Mouse (Mus musculus) forebrain, postnatal 0 days (tissue): ENCODE data around the gene Ppp1r14c. TPM values are rescaled to one million over a fixed set of nuclear protein-coding genes. Genes with fewer than 3 reads are reported as not detected.

Source experiments
- ATAC-seq: fragments of 200-750 bp; cut with Nextera tagmentation; 2 replicates; pipeline ENCODE4 v1.8.0; 2017; ENCODE audit warnings: mild to moderate bottlenecking, moderate library complexity
- DNase-seq: peaks from one replicate; pipeline ENCODE4 v3.0.0-alpha.2; 2015
- H3K27ac ChIP-seq: fragments of 300-500 bp; sonication (generic); 2 replicates; pipeline ENCODE4 v1.5.1; 2014; ENCODE audit warnings: low read depth, mild to moderate bottlenecking, antibody characterized with exemption, low read length, moderate library complexity, mixed read lengths
- H3K27me3 ChIP-seq: fragments of 300-500 bp; sonication (generic); 2 replicates; pipeline ENCODE4 v1.6.1; 2014; ENCODE audit warnings: mild to moderate bottlenecking, low read length, mixed read lengths; ENCODE audit not compliant: insufficient read depth
- H3K36me3 ChIP-seq: fragments of 300-500 bp; sonication (generic); 2 replicates; pipeline ENCODE4 v1.6.1; 2014; ENCODE audit warnings: mild to moderate bottlenecking, moderate library complexity; ENCODE audit not compliant: insufficient read depth
- H3K4me1 ChIP-seq: fragments of 300-500 bp; sonication (generic); 2 replicates; pipeline ENCODE4 v1.6.1; 2014; ENCODE audit warnings: antibody characterized with exemption; ENCODE audit not compliant: insufficient read depth
- H3K4me2 ChIP-seq: fragments of 300-500 bp; sonication (generic); 2 replicates; pipeline ENCODE4 v1.6.1; 2014; ENCODE audit warnings: low read depth, mild to moderate bottlenecking, moderate library complexity
- H3K4me3 ChIP-seq: fragments of 300-500 bp; sonication (generic); 2 replicates; pipeline ENCODE4 v1.5.1; 2014; ENCODE audit warnings: low read depth, low read length, mixed read lengths
- H3K9ac ChIP-seq: fragments of 300-500 bp; sonication (generic); 2 replicates; pipeline ENCODE4 v1.6.1; 2014; ENCODE audit warnings: mild to moderate bottlenecking
- H3K9me3 ChIP-seq: fragments of 300-500 bp; sonication (generic); 2 replicates; pipeline ENCODE4 v1.6.1; 2016; ENCODE audit warnings: low read length
- CTCF ChIP-seq: sonication (generic); IDR thresholded peaks from 2 replicates; pipeline ENCODE4 v1.5.1; 2016; ENCODE audit warnings: antibody characterized with exemption, control low read depth, low read depth
- WGBS: fragments of 180-500 bp; shearing (Covaris S2); extraction: QIAGEN DNeasy Blood & Tissue Kit; methylation state at CpG from one replicate; pipeline ENCODE4 v1.1.7; 2014; 5-methylcytosine and 5-hydroxymethylcytosine counted together
- polyA plus RNA-seq: library from polyadenylated mRNA; unstranded; fragments of >200 nt; fragmentation: Nextera tagmentation; extraction: Ambion mirVana; gene quantifications from 2 replicates; pipeline ENCODE4 v1.2.1, GENCODE M21; 2015
- total RNA-seq: library from RNA; depleted of rRNA; stranded (reverse); fragments of >200 nt; gene quantifications from 2 replicates; pipeline ENCODE4 v1.2.3, GENCODE M21; 2014

The Ppp1r14c gene
- total and polyA plus RNA-seq, 2 experiments from 2014 or later = 81.4 to 101 TPM

- H3K4me2 ChIP-seq = no peak overlapping the region
- DNase-seq (peak; percentile 79), ATAC-seq (peak; percentile 51)
- no peak overlapping the region for H3K27ac ChIP-seq
- no peaks in the 10 kb centered on the region for H3K27me3 ChIP-seq
- no peak overlapping the region for H3K4me3 ChIP-seq
- no peak overlapping the region for H3K9ac ChIP-seq
- 37% methylated on average over 8 of the region's 8 CpGs for WGBS
- no peak for TF ChIP-seq CTCF
- no peaks in the 10 kb centered on the region for H3K9me3 ChIP-seq
- 0 out of 2 replicates have a peak, but pooled peaks cover 4% of the 10 kb centered on the region for H3K4me1 ChIP-seq
- H3K36me3 ChIP-seq = no peaks in the 10 kb centered on the region
Measured at GRCm38 (mm10) chr10:3507484-3508221, 141.8 kb downstream of the Ppp1r14c start.

- no peak for ATAC-seq
- no peak overlapping the region for H3K27ac ChIP-seq
Measured at GRCm38 (mm10) chr10:3508222-3508588, 142.3 kb downstream of the Ppp1r14c start.

DNA sequence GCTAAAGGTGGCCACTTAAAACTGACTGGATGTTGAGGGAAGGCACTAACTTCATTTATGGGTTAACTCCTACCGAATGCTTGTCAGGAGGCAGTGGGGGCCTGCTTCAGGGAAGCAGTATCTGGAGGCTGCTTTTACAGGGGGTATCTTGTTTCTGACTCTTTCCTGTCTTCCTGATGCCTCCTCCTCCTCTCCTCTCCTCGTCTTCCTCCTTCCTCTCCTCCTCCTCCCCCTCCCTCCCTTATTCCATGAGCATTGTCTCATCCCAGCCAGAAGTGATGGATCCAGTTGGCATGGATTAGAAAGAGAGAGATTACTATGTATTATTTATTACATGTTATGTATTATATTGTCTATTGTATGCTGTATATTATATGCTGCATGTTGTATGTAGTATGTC, 142.9 kb downstream of the Ppp1r14c start:
- Histone ChIP-seq H3K4me2 (no peak overlapping the region), H3K9me3 (no peaks in the 10 kb centered on the region), H3K4me1 (0 out of 2 replicates have a peak, but pooled peaks cover 4% of the 10 kb centered on the region), H3K27me3 (no peaks in the 10 kb centered on the region), H3K9ac (no peak overlapping the region), H3K4me3 (no peak overlapping the region), H3K36me3 (no peaks in the 10 kb centered on the region), H3K27ac (no peak overlapping the region)
- DNase-seq (no peak), ATAC-seq (no peak)
- 55% methylated on average over 2 of the region's 2 CpGs for WGBS
- no peak for TF ChIP-seq CTCF

More at GRCm38 (mm10) chr10:3508222-3508588, 142.3 kb downstream of the Ppp1r14c start:
- Histone ChIP-seq H3K27me3 (no peaks in the 10 kb centered on the region), H3K4me1 (0 out of 2 replicates have a peak, but pooled peaks cover 4% of the 10 kb centered on the region), H3K9me3 (no peaks in the 10 kb centered on the region), H3K36me3 (no peaks in the 10 kb centered on the region), H3K4me2 (no peak overlapping the region), H3K4me3 (no peak overlapping the region), H3K9ac (no peak overlapping the region)
- no peak for DNase-seq
- TF ChIP-seq CTCF = no peak
- WGBS = 57% methylated on average over 2 of the region's 2 CpGs

DNA sequence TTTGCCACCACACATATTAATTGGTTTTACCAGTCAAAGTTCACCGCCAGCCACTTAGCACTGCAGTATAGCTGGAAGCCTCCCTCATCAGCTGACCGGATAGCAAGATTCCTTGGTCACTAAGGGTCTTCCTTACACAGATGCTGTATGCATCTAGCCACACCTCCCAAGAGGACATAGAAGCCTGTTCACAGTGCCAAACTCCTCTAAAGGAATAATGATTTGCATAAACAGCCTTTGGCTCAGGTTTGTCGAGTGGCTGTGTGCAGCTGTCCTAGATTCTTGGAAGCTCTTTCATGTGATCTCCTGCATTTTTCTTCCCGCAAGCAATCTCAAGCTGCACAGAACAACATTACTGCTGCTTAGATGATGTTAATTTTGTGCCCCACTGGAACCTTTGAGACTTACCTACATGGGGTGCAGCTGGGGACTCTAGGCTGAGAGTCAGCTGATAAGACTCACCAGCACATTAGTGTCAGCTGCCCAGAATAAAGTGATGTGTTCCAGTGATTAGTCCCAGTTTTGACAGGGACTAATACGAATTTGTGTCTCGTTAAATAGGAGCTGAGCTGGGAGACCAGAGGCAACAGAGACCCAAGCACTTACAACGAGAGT, 143.9 kb downstream of the Ppp1r14c start:
- TF ChIP-seq CTCF = no peak
- no peak overlapping the region for H3K9ac ChIP-seq
- no peaks in the 10 kb centered on the region for H3K36me3 ChIP-seq
- no peak overlapping the region for H3K4me3 ChIP-seq
- DNase-seq (no peak), ATAC-seq (no peak)
- no peaks in the 10 kb centered on the region for H3K27me3 ChIP-seq
- H3K9me3 ChIP-seq = no peaks in the 10 kb centered on the region
- 0 out of 2 replicates have a peak, but pooled peaks cover 10% of the 10 kb centered on the region for H3K4me1 ChIP-seq
- no peak overlapping the region for H3K4me2 ChIP-seq
- no peak overlapping the region for H3K27ac ChIP-seq
- 33% methylated on average over 7 of the region's 7 CpGs for WGBS

DNA sequence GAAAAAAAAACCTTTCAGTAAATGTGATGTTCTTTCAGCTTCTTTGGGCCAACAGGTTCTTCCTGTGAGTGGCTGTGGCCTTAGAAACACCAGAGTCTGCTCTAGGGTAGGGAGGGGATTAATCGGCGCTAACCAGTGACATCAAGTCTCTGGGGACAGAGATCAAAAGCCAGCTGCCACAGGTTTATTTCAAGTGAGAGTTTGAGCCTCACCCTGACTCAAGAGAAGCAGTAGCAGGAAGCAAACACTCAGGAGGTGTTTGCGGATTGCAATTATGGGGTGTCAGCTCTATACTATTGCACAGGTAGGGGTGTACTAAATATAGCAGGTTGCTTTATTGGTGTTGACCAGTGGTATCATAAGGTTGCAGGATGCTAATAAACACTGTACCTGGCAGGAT, 144.6 kb downstream of the Ppp1r14c start:
- H3K4me3 ChIP-seq = no peak overlapping the region
- H3K36me3 ChIP-seq = no peaks in the 10 kb centered on the region
- H3K9ac ChIP-seq = no peak overlapping the region
- 0 out of 2 replicates have a peak, but pooled peaks cover 10% of the 10 kb centered on the region for H3K4me1 ChIP-seq
- no peaks in the 10 kb centered on the region for H3K9me3 ChIP-seq
- WGBS = 79% methylated on average over 3 of the region's 3 CpGs
- H3K4me2 ChIP-seq = no peak overlapping the region
- ATAC-seq (no peak), DNase-seq (no peak)
- TF ChIP-seq CTCF = no peak
- H3K27ac ChIP-seq = no peak overlapping the region
- no peaks in the 10 kb centered on the region for H3K27me3 ChIP-seq

DNA sequence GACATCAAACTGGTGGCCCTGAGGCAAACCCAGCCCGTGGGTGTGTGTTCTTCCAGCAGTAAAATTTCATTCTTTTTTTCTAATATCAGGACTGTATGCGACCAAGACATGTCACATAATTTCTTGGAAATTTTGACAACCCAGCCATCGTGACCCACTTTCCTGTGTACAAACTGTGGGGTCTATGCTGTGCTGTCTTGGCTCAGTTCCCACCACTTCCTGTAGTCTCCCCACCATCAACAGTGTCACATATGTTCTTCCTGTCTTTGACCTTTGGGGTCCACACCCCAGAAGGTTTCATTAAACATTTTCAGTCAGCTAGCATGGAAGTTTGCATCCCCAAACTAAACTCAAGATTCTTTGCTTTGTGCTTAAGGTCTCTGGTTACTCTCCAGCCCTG, 145.5 kb downstream of the Ppp1r14c start:
- TF ChIP-seq CTCF = no peak
- no peak overlapping the region for H3K4me3 ChIP-seq
- no peak overlapping the region for H3K27ac ChIP-seq
- no peak overlapping the region for H3K9ac ChIP-seq
- H3K4me1 ChIP-seq = 0 out of 2 replicates have a peak, but pooled peaks cover 10% of the 10 kb centered on the region
- WGBS = 74% methylated on average over 3 of the region's 3 CpGs
- no peaks in the 10 kb centered on the region for H3K27me3 ChIP-seq
- no peaks in the 10 kb centered on the region for H3K9me3 ChIP-seq
- no peak overlapping the region for H3K4me2 ChIP-seq
- DNase-seq = no peak
- no peaks in the 10 kb centered on the region for H3K36me3 ChIP-seq
- ATAC-seq = no peak

- 70% methylated on average over 8 of the region's 8 CpGs for WGBS
- Histone ChIP-seq H3K27me3 (no peaks in the 10 kb centered on the region), H3K9ac (no peak overlapping the region), H3K27ac (no peak overlapping the region), H3K4me3 (no peak overlapping the region), H3K4me2 (no peak overlapping the region), H3K9me3 (no peaks in the 10 kb centered on the region), H3K4me1 (0 out of 2 replicates have a peak, but pooled peaks cover 10% of the 10 kb centered on the region), H3K36me3 (no peaks in the 10 kb centered on the region)
- DNase-seq = no peak
- TF ChIP-seq CTCF = peak; percentile 43
- no peak for ATAC-seq
Measured at GRCm38 (mm10) chr10:3512620-3513305, 146.9 kb downstream of the Ppp1r14c start.
